Mouse (Mus musculus) mammary gland, adult 2 months (tissue): ENCODE data around the gene Abraxas1. TPM values are rescaled to one million over a fixed set of nuclear protein-coding genes. Genes with fewer than 3 reads are reported as not detected.

ENCODE experiments used
- polyA plus RNA-seq: library from polyadenylated mRNA; depleted of rRNA; stranded (reverse); fragments of >200 nt; gene quantifications from 2 replicates; pipeline ENCODE4 v1.2.3, GENCODE M21; 2012; ENCODE audit warnings: low replicate concordance; rRNA removed

Abraxas1 gene
- polyA plus RNA-seq, result 3.1 and 5.3 TPM in 2 replicates

DNA sequence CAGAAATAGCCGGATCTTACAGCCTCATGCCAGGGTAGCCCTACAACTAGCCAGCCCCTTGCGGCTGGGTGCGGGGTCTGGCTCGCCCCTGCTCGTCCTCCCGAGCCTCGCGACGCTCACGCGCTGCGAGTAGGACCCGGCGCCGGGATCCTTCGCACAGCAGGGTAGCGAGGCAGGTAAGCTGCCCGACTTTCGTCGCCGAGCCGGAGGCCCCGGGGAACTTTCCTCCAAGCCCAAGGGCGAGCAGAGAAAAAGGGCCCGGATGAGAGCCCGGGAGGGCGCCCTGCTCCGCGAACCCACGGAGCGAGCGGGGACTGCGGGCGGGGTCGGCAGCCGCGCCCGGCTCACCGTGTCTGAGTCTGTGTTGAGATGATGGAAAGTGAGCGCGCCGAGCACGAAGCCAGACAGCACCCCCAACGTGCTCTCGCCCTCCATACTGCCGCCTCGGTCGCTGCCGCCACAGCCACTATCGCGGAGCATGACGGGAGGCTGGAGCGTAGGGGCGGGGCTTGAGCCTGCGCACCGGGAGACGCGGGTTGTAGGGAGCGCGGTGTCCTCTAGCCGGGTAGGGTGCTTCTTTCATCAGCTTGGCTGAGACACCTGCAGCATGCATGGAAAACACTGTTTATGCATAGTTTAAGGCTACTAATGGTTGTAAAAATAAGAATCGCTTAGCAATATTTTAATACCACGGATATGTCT lies at the start of gene Abraxas1:
Abraxas1 (minus strand) TSS at position 483 of the 702 bp plus-strand sequence.

DNA sequence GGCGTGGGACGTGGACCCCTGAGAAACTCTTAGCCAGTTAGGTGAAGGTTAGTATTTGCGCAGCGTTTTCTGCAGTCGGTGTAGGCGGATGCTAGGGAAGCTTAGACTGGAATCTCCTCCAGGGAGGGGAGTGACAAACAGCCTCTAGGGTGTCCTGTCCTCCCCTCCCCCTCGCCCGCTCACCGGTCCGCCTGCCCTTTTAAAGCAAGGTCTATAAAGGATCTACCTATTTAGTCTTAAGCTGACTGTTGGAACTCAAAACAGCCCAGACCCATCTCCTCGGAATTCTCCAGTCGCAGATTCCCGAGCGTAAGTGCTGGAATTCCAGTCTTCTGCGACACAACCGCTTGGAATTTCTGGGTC lies 24.7 kb upstream of the Abraxas1 start, which contains the start of gene Gpat3:
Gpat3 (plus strand) TSS at position 229 of the 363 bp plus-strand sequence.

GRCm38 (mm10) chr5:100798165-100798860 lies 22.5 kb downstream of the Abraxas1 start, which contains the start of the genes Helq and Mrps18c:
Gene Helq, minus strand, starts transcription at chr5:100798598.
Gene Mrps18c, plus strand, starts transcription at chr5:100798627.

Other genes starting within 250 kb of the Abraxas1 start
- 90.9 and 142 TPM in 2 replicates for gene Plac8, start 248.7 kb downstream of the Abraxas1 start, polyA plus RNA-seq
- gene Coq2, start 145.8 kb downstream of the Abraxas1 start, polyA plus RNA-seq, result 82.8 and 213 TPM in 2 replicates
- gene Hpse, start 101.2 kb downstream of the Abraxas1 start, polyA plus RNA-seq, result 7.7 and 15.9 TPM in 2 replicates
- 4.8 and 7.8 TPM in 2 replicates for gene Helq, start 22.4 kb downstream of the Abraxas1 start, polyA plus RNA-seq
- 10.8 and 10.9 TPM in 2 replicates for gene Mrps18c, start 22.3 kb downstream of the Abraxas1 start, polyA plus RNA-seq
- 16.8 and 22.9 TPM in 2 replicates for gene Gpat3, start 24.7 kb upstream of the Abraxas1 start, polyA plus RNA-seq